Mouse (Mus musculus) R1 (cell line): ENCODE measurements at regions not wholly inside any gene's neighbourhood (a gene's known extent, or its start where the extent isn't known, plus 50 kb on each side); places are given as distances from the start of the nearest gene placed in this dataset.
A peak's percentile ranks its signal among the peaks of the same experiment; 100 is the strongest.

Experiments
- DNase-seq: peaks from one replicate; pipeline ENCODE4 v3.0.0-alpha.2; 2018; ENCODE audit warnings: low read depth, low spot score

GRCm38 (mm10) chr8:89217689-89218088 is 173.7 kb upstream of the Sall1 start:
- no peak for DNase-seq

- DNase-seq: no peak
Measured at GRCm38 (mm10) chr8:89211931-89212330, 168.0 kb upstream of the Sall1 start.

- no peak for DNase-seq
Measured at GRCm38 (mm10) chr8:89210684-89211083, 166.7 kb upstream of the Sall1 start.

- no peak for DNase-seq
Measured at GRCm38 (mm10) chr8:89207891-89208290, 163.9 kb upstream of the Sall1 start.

- no peak for DNase-seq
Measured at GRCm38 (mm10) chr8:89202484-89203096, 158.6 kb upstream of the Sall1 start.

GRCm38 (mm10) chr8:89200301-89200700 is 156.3 kb upstream of the Sall1 start:
- DNase-seq: no peak

GRCm38 (mm10) chr8:89185314-89185713 is 141.4 kb upstream of the Sall1 start:
- DNase-seq: no peak

- no peak for DNase-seq
Measured at GRCm38 (mm10) chr8:89175631-89176030, 131.7 kb upstream of the Sall1 start.

GRCm38 (mm10) chr8:89171561-89171960 is 127.6 kb upstream of the Sall1 start:
- DNase-seq: no peak

GRCm38 (mm10) chr8:89169484-89169883 is 125.5 kb upstream of the Sall1 start:
- no peak for DNase-seq

GRCm38 (mm10) chr8:89167026-89167425 is 123.1 kb upstream of the Sall1 start:
- peak; percentile 92 for DNase-seq

- DNase-seq: peak; percentile 88
Measured at GRCm38 (mm10) chr8:89156909-89157308, 112.9 kb upstream of the Sall1 start.

GRCm38 (mm10) chr8:89153605-89154004 is 109.6 kb upstream of the Sall1 start:
- no peak for DNase-seq

GRCm38 (mm10) chr8:89152867-89153595 is 109.1 kb upstream of the Sall1 start:
- no peak for DNase-seq

- DNase-seq: no peak
Measured at GRCm38 (mm10) chr8:89152331-89152730, 108.4 kb upstream of the Sall1 start.

GRCm38 (mm10) chr8:89150952-89151351 is 107.0 kb upstream of the Sall1 start:
- DNase-seq: no peak

GRCm38 (mm10) chr8:89141529-89142235 is 97.7 kb upstream of the Sall1 start:
- no peak for DNase-seq

GRCm38 (mm10) chr8:89139876-89140275 is 95.9 kb upstream of the Sall1 start:
- DNase-seq: no peak

GRCm38 (mm10) chr8:89138416-89139125 is 94.6 kb upstream of the Sall1 start:
- DNase-seq: no peak

- DNase-seq: no peak
Measured at GRCm38 (mm10) chr8:89134581-89135484, 90.9 kb upstream of the Sall1 start.

GRCm38 (mm10) chr8:89134058-89134457 is 90.1 kb upstream of the Sall1 start:
- no peak for DNase-seq
